Mouse (Mus musculus): ENCODE results near the gene Ccdc88c. TPM values are rescaled to one million over a fixed set of nuclear protein-coding genes. Genes with fewer than 3 reads are reported as not detected.

The Ccdc88c gene
- polyA plus RNA-seq, 1 experiment from 2014 or later, result 1.5 TPM

DNA sequence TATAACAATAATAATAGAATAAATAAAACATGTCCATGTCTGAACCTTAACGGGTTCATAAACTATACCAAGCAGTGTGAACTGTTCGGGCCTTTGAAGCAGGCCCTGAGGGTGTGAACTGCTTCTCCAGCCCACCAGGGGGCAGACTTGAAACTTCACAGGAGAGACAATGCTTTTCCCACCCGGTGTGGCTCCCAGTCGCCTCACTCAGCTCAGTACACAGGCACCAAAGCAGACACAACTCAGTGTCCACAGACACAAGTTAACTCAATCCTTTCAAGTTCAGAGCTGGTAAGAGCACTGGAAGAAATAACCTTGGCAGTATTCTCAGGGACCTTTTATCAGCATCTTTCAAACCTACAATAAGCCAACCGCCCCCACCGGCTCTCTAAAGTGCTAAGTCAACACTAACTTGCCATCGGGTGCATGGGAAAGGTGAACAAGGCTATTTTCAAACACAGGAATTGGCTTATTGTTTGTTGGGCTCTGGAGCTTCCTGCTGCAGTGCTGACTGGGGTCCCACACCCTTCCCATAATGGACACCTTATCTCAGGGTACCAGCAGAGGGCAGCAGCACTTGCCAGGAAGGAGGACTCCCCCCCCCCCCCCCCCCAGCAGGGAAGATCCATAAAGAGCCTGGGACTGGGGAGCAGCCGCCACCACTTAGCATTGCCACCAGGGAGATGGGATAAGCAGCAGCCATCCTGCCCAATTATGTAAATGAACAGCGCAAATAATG lies 76.5 kb downstream of the Ccdc88c start:
- 39% methylated on average over 9 of the region's 9 CpGs for WGBS (ENCODE audit: missing documents)
- Histone ChIP-seq H3K4me3 (ENCODE audit: inconsistent target) (no peak overlapping the region), H3K27ac (no peak overlapping the region), H3K36me3 (ENCODE audit: inconsistent target) (no peaks in the 10 kb centered on the region), H3K79me2 (ENCODE audit: inconsistent target) (no peaks in the 10 kb centered on the region)

DNA sequence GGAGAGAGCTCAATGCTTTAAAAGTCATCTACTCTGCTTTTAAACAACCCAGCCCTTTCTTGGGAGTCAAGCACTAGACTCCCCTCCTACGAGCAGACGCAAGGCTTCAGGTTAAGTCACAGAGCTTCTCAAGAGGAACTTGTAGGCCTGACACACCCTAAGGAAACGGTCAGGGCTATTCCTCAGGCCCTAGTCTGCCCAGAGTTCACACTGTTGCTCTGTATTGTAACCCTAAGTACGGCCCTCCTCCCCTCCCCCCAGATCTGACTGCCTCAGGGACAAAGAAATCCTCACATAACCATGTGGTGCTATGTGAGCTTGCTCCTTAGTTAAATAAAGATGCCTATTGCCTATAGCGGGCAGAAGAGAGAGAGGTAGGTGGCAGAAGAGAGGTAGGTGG lies 79.7 kb downstream of the Ccdc88c start:
- no peak overlapping the region for H3K4me3 ChIP-seq (ENCODE audit: inconsistent target)
- H3K36me3 ChIP-seq (ENCODE audit: inconsistent target), result no peaks in the 10 kb centered on the region
- 92% methylated on average over 5 of the region's 5 CpGs for WGBS (ENCODE audit: missing documents)
- H3K79me2 ChIP-seq (ENCODE audit: inconsistent target), result no peaks in the 10 kb centered on the region
- H3K27ac ChIP-seq, result no peak overlapping the region

DNA sequence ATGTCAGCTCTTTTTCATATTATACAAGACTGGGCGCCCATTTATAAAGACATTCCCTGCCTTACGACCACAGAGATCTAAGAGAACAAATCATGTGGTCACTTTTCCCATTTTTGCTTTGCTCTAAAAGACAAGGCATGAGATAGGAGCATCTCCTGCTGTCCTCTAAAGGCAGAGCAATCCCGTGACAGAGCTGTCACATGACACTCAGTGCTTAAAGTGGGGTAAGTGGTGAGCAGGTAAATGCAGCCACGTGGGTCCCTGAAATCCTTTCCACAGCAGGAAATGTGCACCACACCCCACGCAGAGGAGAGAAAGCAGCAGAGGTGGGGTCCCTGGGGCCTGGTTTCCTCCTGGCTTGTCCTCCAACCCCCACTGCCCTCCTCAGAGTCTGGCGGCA lies 80.8 kb downstream of the Ccdc88c start:
- no peak overlapping the region for H3K27ac ChIP-seq
- H3K79me2 ChIP-seq (ENCODE audit: inconsistent target), result no peaks in the 10 kb centered on the region
- WGBS (ENCODE audit: missing documents), result 94% methylated on average over 6 of the region's 6 CpGs
- no peaks in the 10 kb centered on the region for H3K36me3 ChIP-seq (ENCODE audit: inconsistent target)
- H3K4me3 ChIP-seq (ENCODE audit: inconsistent target), result no peak overlapping the region

DNA sequence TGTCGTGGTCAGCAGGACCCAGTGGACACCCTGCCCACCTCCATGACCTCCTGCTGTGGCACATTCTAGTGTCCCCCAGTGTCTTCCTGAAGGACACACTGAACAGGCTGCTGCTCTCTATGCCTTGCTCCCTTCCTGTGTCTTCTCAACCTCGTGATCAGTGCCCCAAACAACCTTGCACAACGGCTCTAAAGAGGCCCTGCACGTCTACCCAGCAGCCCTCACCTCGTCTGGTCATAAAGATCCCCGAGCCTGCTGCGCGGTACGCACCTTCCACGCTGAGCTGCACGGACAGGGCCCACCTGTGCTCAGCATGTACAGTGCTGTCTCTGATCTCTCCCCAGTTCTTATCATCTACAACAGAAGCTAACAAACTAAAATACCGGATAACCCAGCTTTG lies 82.9 kb downstream of the Ccdc88c start:
- 92% methylated on average over 12 of the region's 12 CpGs for WGBS (ENCODE audit: missing documents)

DNA sequence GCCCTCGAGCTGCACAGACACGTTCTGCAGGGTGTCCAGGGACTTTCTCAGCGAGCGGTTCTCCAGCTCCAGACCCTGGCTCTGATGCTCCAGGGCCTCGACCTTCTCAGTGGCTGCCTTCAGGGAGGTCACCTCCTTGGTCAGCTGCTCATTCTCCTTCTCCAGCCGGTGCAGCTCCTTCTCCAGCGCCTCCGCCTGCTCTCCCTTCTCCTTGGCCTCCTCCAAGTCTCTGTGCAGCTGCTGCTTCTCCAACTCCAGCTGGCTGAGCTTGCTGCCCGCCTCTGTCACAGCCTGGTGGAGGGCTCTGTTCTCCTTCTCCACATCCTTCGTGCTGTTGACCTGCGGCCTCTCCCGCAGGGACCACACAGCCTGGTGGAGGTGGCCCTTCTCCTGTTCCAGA lies 83.4 kb downstream of the Ccdc88c start:
- H3K36me3 ChIP-seq (ENCODE audit: inconsistent target), result no peaks in the 10 kb centered on the region
- no peak overlapping the region for H3K27ac ChIP-seq
- WGBS (ENCODE audit: missing documents), result 95% methylated on average over 11 of the region's 12 CpGs

More for the DNA sequence above, 82.9 kb downstream of the Ccdc88c start:
- no peak overlapping the region for H3K27ac ChIP-seq
- no peaks in the 10 kb centered on the region for H3K79me2 ChIP-seq (ENCODE audit: inconsistent target)
- no peak overlapping the region for H3K4me3 ChIP-seq (ENCODE audit: inconsistent target)
- no peaks in the 10 kb centered on the region for H3K36me3 ChIP-seq (ENCODE audit: inconsistent target)

DNA sequence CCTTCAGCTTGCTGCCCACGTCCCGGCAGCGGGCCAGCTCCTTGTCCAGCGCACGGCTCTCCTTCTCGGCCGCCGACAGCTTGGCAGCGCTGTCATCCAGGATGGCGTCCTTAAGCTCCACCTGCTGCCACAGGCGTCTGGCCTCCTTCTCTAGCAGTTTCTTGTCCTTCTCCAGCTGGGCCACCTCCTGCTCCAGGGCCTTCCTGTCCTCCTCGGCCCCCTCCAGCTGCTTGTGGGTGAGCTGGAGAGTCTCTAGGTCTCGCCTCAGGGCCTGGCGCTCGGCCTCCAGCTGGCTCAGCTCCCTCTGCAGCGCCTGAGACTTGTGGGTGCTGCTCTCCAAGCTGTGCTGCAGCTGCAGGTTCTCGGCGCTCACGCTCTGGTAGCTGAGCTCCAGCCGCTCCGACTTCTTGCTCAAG lies 83.9 kb downstream of the Ccdc88c start:
- Histone ChIP-seq H3K4me3 (ENCODE audit: inconsistent target) (no peak overlapping the region), H3K27ac (no peak overlapping the region), H3K79me2 (ENCODE audit: inconsistent target) (no peaks in the 10 kb centered on the region), H3K36me3 (ENCODE audit: inconsistent target) (no peaks in the 10 kb centered on the region)
- WGBS (ENCODE audit: missing documents), result 94% methylated on average over 21 of the region's 21 CpGs

More for the DNA sequence above, 83.4 kb downstream of the Ccdc88c start:
- Histone ChIP-seq H3K79me2 (ENCODE audit: inconsistent target) (no peaks in the 10 kb centered on the region), H3K4me3 (ENCODE audit: inconsistent target) (no peak overlapping the region)

DNA sequence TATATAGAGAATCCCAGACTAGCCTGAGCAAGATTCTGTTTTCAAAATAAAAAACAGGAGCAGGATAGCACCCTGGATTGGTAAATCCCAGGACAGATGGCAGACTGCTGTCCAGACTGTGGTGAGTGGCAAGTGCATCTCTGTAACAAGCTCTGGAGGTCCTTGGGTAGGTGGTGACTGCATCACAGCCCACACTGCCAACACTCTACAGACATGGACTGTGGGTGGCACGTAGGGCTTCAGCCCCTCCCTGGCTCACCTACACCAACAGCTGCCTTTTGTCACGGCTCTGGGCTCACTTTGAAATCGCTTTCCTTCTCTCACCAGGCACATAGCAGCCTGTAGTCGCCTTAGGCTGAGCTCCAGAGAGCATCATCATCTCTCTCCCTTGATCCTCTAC lies 85.7 kb downstream of the Ccdc88c start:
- H3K79me2 ChIP-seq (ENCODE audit: inconsistent target), result no peaks in the 10 kb centered on the region
- H3K27ac ChIP-seq, result no peak overlapping the region
- H3K36me3 ChIP-seq (ENCODE audit: inconsistent target), result no peaks in the 10 kb centered on the region
- 94% methylated on average over 4 of the region's 4 CpGs for WGBS (ENCODE audit: missing documents)
- no peak overlapping the region for H3K4me3 ChIP-seq (ENCODE audit: inconsistent target)

DNA sequence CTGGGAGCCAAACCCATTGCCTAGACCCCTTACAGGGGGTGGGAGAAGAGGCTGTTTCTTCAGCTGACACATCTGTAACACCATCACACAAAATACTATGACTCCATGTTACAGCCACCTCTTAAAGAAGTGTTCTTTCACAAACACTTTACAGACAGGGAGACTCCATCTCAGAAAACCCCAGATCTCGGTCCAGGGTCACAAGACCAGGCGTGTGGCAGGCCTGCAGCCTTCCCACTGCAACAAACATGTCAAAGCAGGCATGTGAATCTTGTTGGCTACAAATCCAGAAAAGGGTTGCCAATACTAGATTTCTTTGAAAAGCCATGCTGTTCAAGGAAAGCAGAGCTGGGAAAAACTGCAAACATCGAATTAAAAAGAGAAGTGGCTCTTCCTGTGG lies 87.5 kb downstream of the Ccdc88c start:
- Histone ChIP-seq H3K4me3 (ENCODE audit: inconsistent target) (no peak overlapping the region), H3K27ac (no peak overlapping the region), H3K79me2 (ENCODE audit: inconsistent target) (no peaks in the 10 kb centered on the region), H3K36me3 (ENCODE audit: inconsistent target) (no peaks in the 10 kb centered on the region)
- 67% methylated on average over 3 of the region's 3 CpGs for WGBS (ENCODE audit: missing documents)

DNA sequence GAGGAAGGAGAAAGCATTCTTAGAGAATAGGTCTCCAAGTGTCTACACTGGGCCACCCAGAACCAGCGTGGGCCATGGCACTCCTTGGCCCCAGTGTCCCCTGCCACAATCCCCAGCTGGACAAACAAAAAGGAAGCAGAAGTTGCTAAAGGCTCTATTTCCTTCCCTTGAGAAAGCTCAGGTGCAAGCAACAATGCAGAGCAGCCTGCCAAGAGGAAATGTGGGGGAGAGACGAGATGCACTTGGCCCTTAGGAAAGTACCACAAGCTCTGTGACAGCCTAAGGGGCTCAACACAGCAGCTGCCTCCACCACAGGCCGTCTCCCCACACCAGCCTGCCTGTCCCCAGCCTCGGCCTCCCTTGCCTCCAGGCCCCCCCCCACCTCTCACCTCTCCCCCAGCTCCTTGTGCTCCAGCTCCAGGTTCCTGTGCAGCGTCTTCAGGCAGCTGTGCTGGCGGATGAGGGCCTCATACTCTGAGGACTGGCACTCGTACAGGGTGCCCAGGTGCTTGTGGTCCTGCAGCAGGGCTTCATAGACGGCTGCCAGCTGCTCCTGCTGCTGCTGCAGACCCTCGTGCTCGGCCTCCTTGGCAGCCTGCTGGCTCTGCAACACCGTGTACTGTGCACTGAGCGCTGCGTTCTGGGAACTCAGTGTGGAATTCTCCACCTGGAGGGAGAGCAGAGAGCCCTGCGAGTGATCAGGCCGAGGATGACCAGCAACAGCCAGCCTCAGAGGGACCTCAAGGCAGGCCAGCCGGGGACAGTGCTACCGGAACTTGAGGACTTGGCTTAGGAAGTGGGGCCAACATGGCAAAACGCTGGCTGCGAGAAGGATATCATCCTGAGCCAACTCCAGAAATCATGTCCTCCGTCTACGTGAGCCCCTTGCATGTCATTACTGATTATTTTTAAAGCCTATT lies 91.2 kb downstream of the Ccdc88c start:
- WGBS (ENCODE audit: missing documents), result 75% methylated on average over 21 of the region's 21 CpGs
- no peaks in the 10 kb centered on the region for H3K36me3 ChIP-seq (ENCODE audit: inconsistent target)
- H3K79me2 ChIP-seq (ENCODE audit: inconsistent target), result no peaks in the 10 kb centered on the region
- no peak overlapping the region for H3K4me3 ChIP-seq (ENCODE audit: inconsistent target)
- H3K27ac ChIP-seq, result no peak overlapping the region

DNA sequence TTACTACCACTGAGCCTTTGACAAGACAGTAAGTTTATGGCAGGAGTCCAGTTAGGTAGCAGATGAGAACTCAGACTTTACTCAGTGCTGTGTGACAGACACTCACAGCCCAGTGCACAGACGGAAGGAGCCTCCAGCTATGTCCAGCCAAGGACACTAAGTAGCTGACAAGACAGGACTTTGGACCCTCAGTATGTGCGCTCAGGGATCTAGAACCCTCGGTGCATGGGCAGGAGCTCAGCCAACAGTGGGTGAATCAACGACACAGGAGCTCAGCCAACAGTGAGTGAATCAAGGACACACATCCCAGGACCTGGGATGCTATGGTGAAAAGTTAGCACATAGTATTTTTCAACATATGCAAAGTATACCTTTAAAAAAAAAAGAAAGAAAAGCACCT lies 92.1 kb downstream of the Ccdc88c start:
- no peaks in the 10 kb centered on the region for H3K36me3 ChIP-seq (ENCODE audit: inconsistent target)
- H3K79me2 ChIP-seq (ENCODE audit: inconsistent target), result no peaks in the 10 kb centered on the region
- no peak overlapping the region for H3K27ac ChIP-seq
- WGBS (ENCODE audit: missing documents), result 94% methylated on average over 4 of the region's 4 CpGs
- no peak overlapping the region for H3K4me3 ChIP-seq (ENCODE audit: inconsistent target)

DNA sequence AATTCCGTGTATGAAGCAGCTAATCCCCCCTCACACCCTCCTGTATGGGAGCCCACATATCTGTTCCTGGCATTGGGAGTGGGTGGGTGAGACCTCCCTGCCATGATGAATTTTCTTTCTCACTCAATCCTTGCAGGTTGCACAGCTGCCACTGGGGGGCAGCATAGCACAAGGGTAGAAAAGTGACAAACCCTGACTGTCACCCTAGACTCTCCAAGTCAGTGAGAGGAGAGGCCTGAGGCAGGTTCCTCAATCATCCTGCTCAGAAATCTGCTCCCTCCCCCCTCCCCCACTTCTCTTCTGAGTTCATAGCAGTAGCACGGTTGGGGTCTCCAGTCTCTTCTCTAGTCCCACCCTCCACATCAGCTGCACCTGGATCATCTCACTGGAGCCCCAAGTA lies 92.7 kb downstream of the Ccdc88c start:
- 35% methylated on average over 2 of the region's 2 CpGs for WGBS (ENCODE audit: missing documents)
- H3K4me3 ChIP-seq (ENCODE audit: inconsistent target), result no peak overlapping the region
- no peaks in the 10 kb centered on the region for H3K36me3 ChIP-seq (ENCODE audit: inconsistent target)
- H3K79me2 ChIP-seq (ENCODE audit: inconsistent target), result no peaks in the 10 kb centered on the region
- H3K27ac ChIP-seq, result no peak overlapping the region

DNA sequence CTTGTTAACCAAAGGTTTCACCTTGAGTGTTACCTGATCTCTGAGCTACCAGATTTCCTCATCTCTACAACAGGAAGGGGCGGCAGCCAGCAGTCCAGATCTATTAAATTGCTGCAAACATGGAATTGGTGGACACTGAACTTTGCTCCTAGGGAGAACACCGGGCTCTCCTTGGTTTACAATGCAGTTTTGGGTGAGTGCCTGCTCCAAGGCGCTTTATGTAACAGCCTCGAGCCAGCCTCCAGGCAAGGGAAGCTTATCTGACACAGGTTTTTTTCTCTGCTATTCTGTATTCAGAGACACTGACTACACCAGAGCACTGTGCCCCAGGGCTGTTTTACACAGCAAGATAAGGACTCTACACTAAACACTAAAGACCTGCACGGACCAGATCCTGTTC lies 94.1 kb downstream of the Ccdc88c start:
- Histone ChIP-seq H3K4me3 (ENCODE audit: inconsistent target) (no peak overlapping the region), H3K36me3 (ENCODE audit: inconsistent target) (no peaks in the 10 kb centered on the region), H3K79me2 (ENCODE audit: inconsistent target) (no peaks in the 10 kb centered on the region), H3K27ac (no peak overlapping the region)
- 95% methylated on average over 5 of the region's 5 CpGs for WGBS (ENCODE audit: missing documents)

DNA sequence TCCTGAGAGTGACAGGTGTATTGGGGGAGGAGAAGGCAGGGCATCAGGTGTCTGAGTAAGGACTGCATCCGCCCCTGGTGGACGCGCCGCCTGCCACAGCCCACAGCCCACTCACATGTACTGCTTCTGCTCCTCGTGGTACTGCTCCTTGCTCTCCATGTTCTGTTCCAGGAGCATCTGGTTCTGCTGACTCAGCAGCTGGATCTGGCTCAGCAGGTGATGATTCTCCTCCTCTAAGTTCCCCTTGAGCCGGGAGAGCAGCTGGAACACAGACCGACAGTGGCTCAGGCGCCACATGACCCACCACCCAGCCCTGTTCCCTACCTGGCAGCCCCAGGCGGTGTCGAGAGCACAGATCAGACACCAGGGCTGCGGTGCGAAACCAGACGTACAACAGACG lies 97.2 kb downstream of the Ccdc88c start:
- WGBS (ENCODE audit: missing documents), result 95% methylated on average over 14 of the region's 14 CpGs
- Histone ChIP-seq H3K36me3 (ENCODE audit: inconsistent target) (no peaks in the 10 kb centered on the region), H3K4me3 (ENCODE audit: inconsistent target) (no peak overlapping the region), H3K79me2 (ENCODE audit: inconsistent target) (no peaks in the 10 kb centered on the region), H3K27ac (no peak overlapping the region)

DNA sequence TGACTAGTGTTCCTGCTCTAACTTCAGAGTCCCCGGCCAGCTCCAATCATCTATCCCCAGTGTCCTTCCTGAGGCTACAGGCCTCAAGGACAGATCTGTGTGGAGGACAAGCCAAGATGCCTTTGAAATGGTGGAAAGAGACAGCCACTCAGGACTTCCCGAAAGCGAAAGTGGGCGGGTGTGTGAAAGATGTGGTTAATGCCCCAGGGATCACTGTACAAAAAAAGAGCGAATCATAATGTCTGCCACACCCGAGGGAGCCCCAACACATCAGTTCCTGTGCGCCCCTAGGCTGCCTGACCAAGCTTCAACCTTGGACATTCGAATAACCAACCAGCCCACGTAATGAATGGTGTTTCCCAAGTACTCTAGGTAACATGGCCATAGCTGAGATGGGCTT lies 100.6 kb downstream of the Ccdc88c start:
- no peaks in the 10 kb centered on the region for H3K79me2 ChIP-seq (ENCODE audit: inconsistent target)

More for the DNA sequence above, 100.6 kb downstream of the Ccdc88c start:
- Histone ChIP-seq H3K27ac (no peak overlapping the region), H3K4me3 (ENCODE audit: inconsistent target) (no peak overlapping the region), H3K36me3 (ENCODE audit: inconsistent target) (no peaks in the 10 kb centered on the region)
- 84% methylated on average over 9 of the region's 9 CpGs for WGBS (ENCODE audit: missing documents)

Data from macrophage (primary cell).